Mouse (Mus musculus) granulocyte monocyte progenitor cell, adult 5-6 weeks (primary cell): ENCODE measurements around the gene Olfr1370. TPM values are rescaled to one million over a fixed set of nuclear protein-coding genes. Genes with fewer than 3 reads are reported as not detected.
"Not testable (repeated sequence)": the region's sequence is repeated elsewhere in the genome, so short reads cannot be mapped to it uniquely, and the experiment has no call there.

ENCODE experiments used
- ATAC-seq: replicated peaks from 2 replicates; pipeline ENCODE4 v1.8.0; 2016; ENCODE audit warnings: mild to moderate bottlenecking, moderate TSS enrichment, inconsistent platforms; ENCODE audit not compliant: poor library complexity, severe bottlenecking
- total RNA-seq, 2 experiments: library from RNA; stranded (forward) in 1 of 2; stranded (reverse) in 1 of 2; fragments of 200-712, 200-1000 nt in 1 of 2; fragments of >200 nt in 1 of 2; fragmentation: Nextera tagmentation in 1 of 2; gene quantifications; 2 replicates each; pipeline ENCODE4 v1.2.3; 2014 to 2017

The Olfr1370 gene
- total RNA-seq (2014; fragmentation: Nextera tagmentation) (not detected in 2 replicates), total RNA-seq (2017) (not detected in 2 replicates)

DNA sequence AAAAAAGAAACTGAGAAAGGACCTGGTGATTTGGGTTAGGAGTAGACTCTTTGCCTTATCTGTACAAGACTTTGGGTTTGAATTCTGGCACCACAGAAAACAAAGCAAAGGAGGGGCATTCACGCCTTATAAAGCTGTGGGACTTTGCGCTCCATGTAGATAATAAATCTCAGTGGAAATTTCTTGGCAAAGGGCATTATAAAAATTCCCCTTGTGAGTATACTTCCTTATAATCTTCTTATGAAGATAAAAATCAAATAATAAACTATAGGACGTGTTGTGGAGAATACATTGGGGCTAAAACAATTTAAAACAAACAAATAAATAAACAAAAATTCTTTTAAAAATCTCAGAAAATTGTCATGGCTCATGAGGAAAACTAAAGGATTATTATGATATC, at the start of gene Olfr1370:
TSS of gene Olfr1370 (minus strand) at position 101 of the 400 bp plus-strand sequence.
- no peak for ATAC-seq

DNA sequence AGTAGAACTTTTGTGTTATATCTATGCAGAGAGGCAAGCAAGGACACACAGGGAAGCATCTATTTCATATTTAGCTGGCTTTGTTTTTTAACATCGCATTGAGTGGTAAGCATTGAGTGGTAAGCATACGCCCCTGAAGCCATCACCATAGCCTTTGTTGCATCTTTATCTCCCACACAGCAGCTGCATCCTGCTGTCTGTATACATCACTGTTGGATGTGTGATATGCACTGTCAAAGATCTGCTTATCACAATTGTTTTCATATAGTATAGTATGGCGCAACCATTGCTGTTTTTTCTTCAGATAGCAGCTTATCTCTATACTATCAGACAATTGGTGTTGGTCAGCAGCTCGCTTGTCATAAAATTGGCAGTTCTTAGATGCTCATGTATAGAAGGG, 39.4 kb upstream of the Olfr1370 start:
- ATAC-seq = no peak

DNA sequence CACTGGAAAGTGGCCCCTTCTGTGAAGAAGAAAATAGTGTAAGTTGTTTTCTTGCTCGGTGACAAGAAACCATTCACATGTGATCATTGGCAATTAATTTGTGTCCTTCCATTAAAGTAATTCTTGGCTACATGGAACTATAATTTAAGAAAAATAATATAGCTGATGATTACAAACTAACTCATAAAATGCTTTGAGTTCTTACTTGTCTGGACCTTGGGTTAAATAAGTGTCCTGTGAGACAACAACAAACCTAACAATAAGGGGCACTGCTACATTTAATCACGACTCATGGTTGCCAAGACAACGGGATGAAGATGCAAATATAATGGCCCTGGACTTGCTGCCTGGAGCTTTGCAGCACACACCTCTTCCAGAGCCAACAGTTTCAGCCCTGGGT, 36.4 kb upstream of the Olfr1370 start, which contains the start of gene Olfr1369-ps1:
TSS of gene Olfr1369-ps1 (plus strand) at position 301 of the 400 bp plus-strand sequence.
- ATAC-seq = not testable (repeated sequence)

DNA sequence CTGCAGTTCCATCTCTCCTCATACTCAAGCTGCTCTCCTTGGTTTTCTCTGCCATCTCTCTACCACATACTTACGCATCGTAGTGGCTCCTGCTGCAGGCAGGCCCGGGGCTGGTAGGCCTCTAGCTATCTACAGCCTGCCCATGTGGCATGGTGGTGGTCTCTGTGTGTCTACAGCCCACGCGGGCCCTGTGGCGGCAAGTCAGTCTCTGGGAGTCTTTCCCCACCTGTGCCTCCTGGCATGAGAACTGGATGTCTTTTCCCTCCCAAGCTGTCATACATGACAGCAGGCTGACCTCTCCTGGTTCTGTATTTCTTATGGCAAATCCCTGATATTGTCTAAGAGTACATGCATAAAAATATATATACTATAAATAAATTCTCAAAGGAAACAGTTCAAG, 35.7 kb upstream of the Olfr1370 start:
- no peak for ATAC-seq

DNA sequence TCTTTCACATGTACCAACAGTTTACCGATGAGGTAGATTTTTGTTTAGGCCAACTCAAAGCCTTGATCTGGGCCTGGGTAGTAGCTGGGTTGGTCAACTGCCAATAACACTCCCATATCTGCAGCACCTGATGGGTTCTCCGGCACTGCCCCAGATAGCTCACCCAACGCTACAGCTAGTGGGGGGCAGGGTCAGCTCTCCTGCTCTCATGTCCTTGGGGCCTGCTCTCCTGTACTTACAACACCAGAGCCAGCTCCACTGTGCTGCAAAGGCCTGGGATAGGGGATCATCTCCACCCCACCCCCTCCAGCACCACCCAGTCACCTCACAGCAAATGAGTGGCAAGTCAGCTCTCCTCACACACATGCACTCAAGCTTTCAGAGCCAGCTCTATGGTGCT, 35.0 kb upstream of the Olfr1370 start:
- ATAC-seq = no peak

DNA sequence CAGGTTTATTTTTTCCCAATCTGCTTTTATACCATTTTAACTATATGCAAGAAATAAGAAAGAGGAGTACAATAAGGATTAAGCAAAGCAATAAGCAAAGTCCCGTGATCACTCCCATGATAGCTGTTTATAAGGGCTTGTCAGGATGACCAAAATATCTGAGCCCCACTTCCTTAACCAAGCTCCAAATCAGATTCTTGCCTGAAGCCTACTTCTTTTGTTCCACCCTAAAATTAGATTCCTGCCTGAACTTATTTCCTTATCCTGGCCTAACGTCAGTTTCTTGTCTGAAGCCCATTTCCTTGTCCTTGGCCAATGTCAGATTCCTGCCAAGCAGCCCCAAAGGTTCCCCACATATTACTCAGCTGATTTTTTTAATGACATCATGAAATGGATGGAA, 7.9 kb upstream of the Olfr1370 start:
- no peak for ATAC-seq

DNA sequence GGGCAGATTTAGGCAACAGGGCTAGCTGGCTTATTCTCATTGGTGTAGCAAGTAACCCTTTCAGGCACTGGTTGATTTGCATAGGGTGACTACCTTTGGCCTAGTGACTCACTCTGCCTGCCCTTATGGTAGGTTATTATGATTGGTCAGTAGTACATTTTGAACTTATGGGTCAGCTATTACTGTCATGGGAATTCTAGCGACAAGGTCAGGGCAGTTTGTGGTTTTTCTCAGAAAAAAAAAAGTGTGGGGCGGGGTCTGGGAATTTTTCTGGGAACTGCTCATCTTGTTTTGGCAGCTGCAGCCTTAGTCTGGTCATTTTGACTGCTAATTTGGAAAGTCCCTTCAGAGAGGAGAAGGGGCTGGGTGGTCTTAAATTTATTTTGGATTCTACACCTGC, 8.7 kb downstream of the Olfr1370 start:
- no peak for ATAC-seq

DNA sequence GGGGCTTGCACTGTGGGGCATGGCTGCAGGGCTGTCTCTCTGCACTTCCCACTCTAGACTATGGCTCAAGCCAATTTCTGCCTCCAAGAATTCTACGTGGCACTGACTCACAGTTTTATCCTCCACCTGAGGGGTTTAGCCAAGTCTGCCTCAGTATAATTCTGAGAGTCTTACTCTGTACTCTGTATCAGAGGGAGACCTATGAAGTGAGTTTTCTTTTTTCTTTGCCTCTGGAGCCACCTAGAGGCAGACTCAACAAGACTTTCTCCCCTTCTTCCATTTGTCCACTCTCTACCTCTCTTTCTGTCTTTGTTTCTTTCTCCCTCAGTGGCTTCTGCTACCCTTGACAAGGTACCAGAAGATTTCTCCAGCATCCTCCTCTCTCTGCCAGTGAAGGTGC, 24.6 kb downstream of the Olfr1370 start:
- no peak for ATAC-seq

DNA sequence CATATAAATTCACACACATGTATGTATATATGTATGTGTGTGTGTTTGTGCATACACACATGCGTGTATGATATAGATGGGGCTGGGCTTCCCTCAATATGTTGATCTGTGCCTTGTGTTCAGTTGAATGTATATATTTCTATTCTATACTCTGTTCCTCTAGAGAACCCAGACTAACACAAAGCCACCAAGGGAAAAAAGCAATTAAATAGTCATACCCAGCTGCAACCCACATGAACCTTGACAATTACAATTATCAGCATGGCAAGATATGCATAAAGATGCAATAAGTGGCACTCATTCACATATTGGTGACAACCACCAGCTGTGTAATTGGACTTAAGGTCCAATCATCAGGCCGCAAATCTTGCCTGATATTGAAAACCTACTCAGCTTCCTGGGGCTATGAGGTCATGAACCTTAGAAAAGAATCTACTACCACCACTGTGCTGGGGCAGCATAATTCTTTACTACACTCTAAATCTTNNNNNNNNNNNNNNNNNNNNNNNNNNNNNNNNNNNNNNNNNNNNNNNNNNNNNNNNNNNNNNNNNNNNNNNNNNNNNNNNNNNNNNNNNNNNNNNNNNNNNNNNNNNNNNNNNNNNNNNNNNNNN, 34.1 kb downstream of the Olfr1370 start:
- no peak for ATAC-seq

DNA sequence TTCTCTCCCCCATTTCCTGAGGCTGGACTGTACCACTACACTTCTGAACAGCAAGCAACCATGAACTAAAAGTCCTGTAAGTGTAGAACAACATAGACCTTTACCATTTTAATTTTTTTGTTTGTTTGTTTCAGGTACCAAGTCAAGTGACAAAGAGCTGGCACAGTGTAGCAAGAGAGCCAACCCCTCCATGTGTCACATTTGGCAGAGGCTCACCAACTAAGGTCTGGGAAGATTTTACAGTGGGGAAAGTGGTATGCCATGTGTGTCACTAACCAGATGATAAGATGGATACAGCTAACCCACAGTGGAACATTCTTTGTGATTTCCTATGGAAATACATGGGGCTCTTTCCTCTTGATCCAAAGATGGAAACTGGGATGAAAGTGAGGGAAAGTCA, 38.8 kb downstream of the Olfr1370 start:
- no peak for ATAC-seq

DNA sequence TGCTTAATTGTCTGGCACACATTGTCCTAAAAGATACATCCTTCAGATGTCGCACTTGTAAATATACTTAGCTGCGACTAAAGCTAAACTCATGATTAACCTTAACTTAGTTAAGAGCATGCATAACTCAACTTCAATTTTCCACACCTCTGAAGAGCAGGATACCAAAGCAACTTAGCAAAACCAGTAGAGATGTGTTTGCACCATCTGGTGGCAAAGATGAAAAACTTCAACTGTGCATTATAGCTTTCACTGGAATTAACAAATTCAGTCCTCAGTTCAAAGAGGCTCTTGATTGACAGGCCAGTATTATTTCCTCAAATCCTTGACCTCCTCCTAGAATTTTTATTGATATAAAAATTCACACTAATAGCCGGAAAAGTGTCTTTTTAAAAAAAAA, 39.7 kb downstream of the Olfr1370 start:
- ATAC-seq = no peak

DNA sequence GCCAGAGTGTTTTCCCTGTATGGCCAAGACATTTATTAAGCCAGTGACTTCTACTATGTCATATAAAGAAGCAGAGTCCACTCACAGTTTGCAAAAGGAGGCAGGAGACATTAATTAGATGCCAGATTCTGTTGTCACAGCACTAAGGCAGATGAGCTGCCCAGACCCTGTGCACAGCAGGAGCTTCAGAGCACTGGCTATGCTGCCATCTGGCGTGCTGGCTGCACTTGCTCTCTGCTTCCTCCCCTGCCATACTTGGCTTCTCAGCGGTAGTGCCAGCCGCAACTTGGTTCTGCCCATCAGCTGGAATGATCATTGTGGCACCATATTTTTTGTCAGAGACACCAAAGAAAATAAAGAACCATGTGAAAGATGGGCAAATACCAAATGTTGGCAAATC, 41.6 kb downstream of the Olfr1370 start:
- ATAC-seq = no peak

DNA sequence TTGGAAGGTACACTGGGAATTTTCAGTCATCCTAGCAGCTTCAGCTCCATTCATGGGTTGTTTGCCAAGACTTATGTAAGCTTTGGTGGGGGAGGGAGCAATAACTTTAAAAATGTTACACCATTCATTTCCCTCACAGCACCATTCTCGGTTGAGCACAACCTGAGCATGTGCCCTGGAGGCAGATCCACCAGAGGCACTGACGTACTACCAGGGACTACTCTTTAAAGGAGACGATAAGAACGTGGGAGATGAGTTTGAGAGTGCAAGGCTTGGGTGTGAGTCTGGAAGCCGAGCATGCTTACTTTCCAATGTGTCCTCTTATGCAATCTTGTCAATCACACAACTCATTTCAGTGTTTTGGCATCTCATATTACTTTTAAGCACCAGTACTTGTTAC, 49.9 kb downstream of the Olfr1370 start:
- ATAC-seq = no peak

Other genes starting within 250 kb of the Olfr1370 start
- 0.34 TPM in 1 of 2 replicates, not detected in the other for gene Olfr1369-ps1, start 36.5 kb upstream of the Olfr1370 start, total RNA-seq (2014; fragmentation: Nextera tagmentation)
- not detected in 2 replicates for gene Olfr1369-ps1, start 36.5 kb upstream of the Olfr1370 start, total RNA-seq (2017)
- not detected in 2 replicates for gene Olfr263, start 54.7 kb upstream of the Olfr1370 start, total RNA-seq (2014; fragmentation: Nextera tagmentation)
- gene Olfr263, start 54.7 kb upstream of the Olfr1370 start, total RNA-seq (2017) = not detected in 2 replicates
- not detected in 2 replicates for gene Olfr1368, start 70.9 kb upstream of the Olfr1370 start, total RNA-seq (2014; fragmentation: Nextera tagmentation)
- not detected in 2 replicates for gene Olfr1368, start 70.9 kb upstream of the Olfr1370 start, total RNA-seq (2017)
- 142 and 143 TPM in 2 replicates for gene Trim27, start 104.5 kb upstream of the Olfr1370 start, total RNA-seq (2014; fragmentation: Nextera tagmentation)
- gene Trim27, start 104.5 kb upstream of the Olfr1370 start, total RNA-seq (2017) = 144 and 167 TPM in 2 replicates
- gene Gpx5, start 217.8 kb upstream of the Olfr1370 start, total RNA-seq (2014; fragmentation: Nextera tagmentation) = not detected in 2 replicates
- gene Gpx5, start 217.8 kb upstream of the Olfr1370 start, total RNA-seq (2017) = not detected in 2 replicates
- not detected in 2 replicates for gene Gpx6, start 237.2 kb upstream of the Olfr1370 start, total RNA-seq (2014; fragmentation: Nextera tagmentation)
- not detected in 2 replicates for gene Gpx6, start 237.2 kb upstream of the Olfr1370 start, total RNA-seq (2017)